Mouse (Mus musculus) frontal cortex, adult 2 months (tissue): Measurements from ENCODE around the gene Hist1h2ac. TPM values are rescaled to one million over a fixed set of nuclear protein-coding genes. Genes with fewer than 3 reads are reported as not detected.

Source experiments
- DNase-seq, 2 experiments: peaks; one replicate each; pipeline ENCODE4 v3.0.0; 2022; ENCODE audit warnings: low spot score in 1 of 2; ENCODE audit errors: extremely low spot score in 1 of 2
- polyA plus RNA-seq: library from polyadenylated mRNA; depleted of rRNA; stranded (reverse); fragments of >200 nt; gene quantifications from 2 replicates; pipeline ENCODE4 v1.2.3, GENCODE M21; 2012; rRNA removed

Hist1h2ac gene
- polyA plus RNA-seq, 1 experiment = 1.7 TPM

GRCm38 (mm10) chr13:23662536-23662935 is 21.2 kb downstream of the Hist1h2ac start:
- no peak for DNase-seq

GRCm38 (mm10) chr13:23659636-23660366 is 23.9 kb downstream of the Hist1h2ac start:
- DNase-seq = no peak

Other genes with a start within 250 kb of the Hist1h2ac start
- gene Btn1a1, start 218.0 kb downstream of the Hist1h2ac start, polyA plus RNA-seq = 0.06 and 0.13 TPM in 2 replicates
- 0.38 and 0.46 TPM in 2 replicates for gene Btn2a2, start 195.1 kb downstream of the Hist1h2ac start, polyA plus RNA-seq
- 26.6 and 33.5 TPM in 2 replicates for gene Hist1h4h, start 152.9 kb downstream of the Hist1h2ac start, polyA plus RNA-seq
- 3.9 and 9.2 TPM in 2 replicates for gene Hist1h2af, start 150.0 kb downstream of the Hist1h2ac start, polyA plus RNA-seq
- gene Hist1h3g, start 148.5 kb downstream of the Hist1h2ac start, polyA plus RNA-seq = 0.46 and 0.82 TPM in 2 replicates
- 0.15 and 0.44 TPM in 2 replicates for gene Hist1h2bh, start 140.6 kb downstream of the Hist1h2ac start, polyA plus RNA-seq
- 0.22 and 0.59 TPM in 2 replicates for gene Hist1h3f, start 139.9 kb downstream of the Hist1h2ac start, polyA plus RNA-seq
- gene Hist1h4f, start 132.3 kb downstream of the Hist1h2ac start, polyA plus RNA-seq = 2.8 and 3.7 TPM in 2 replicates
- gene Hist1h1d, start 130.7 kb downstream of the Hist1h2ac start, polyA plus RNA-seq = 0.14 and 0.19 TPM in 2 replicates
- 2.2 and 3.3 TPM in 2 replicates for gene Hist1h3e, start 121.6 kb downstream of the Hist1h2ac start, polyA plus RNA-seq
- gene Hist1h2ae, start 112.7 kb downstream of the Hist1h2ac start, polyA plus RNA-seq = 0.56 and 1.7 TPM in 2 replicates
- gene Hist1h2bg, start 112.6 kb downstream of the Hist1h2ac start, polyA plus RNA-seq = 9.7 and 10.4 TPM in 2 replicates
- 0.80 and 1.6 TPM in 2 replicates for gene Hist1h2bf, start 109.8 kb downstream of the Hist1h2ac start, polyA plus RNA-seq
- 1.6 and 1.9 TPM in 2 replicates for gene Hist1h2ad, start 109.6 kb downstream of the Hist1h2ac start, polyA plus RNA-seq
- gene Hist1h3d, start 108.2 kb downstream of the Hist1h2ac start, polyA plus RNA-seq = 2.8 and 3.4 TPM in 2 replicates
- 3.4 and 4.3 TPM in 2 replicates for gene Hist1h4d, start 102.3 kb downstream of the Hist1h2ac start, polyA plus RNA-seq
- 4.3 and 4.7 TPM in 2 replicates for gene Hist1h2be, start 62.8 kb downstream of the Hist1h2ac start, polyA plus RNA-seq
- gene Hist1h1e, start 61.4 kb downstream of the Hist1h2ac start, polyA plus RNA-seq = 2.8 and 3.3 TPM in 2 replicates
- gene Hist1h2bc, start 251 bp upstream of the Hist1h2ac start, polyA plus RNA-seq = 154 and 172 TPM in 2 replicates
- gene Hist1h1t, start 11.9 kb upstream of the Hist1h2ac start, polyA plus RNA-seq = not detected in 2 replicates
- gene Hist1h4c, start 14.5 kb upstream of the Hist1h2ac start, polyA plus RNA-seq = 3.1 and 3.3 TPM in 2 replicates
- gene Hfe, start 26.9 kb upstream of the Hist1h2ac start, polyA plus RNA-seq = 3.8 and 4.4 TPM in 2 replicates
- 40.7 and 52.1 TPM in 2 replicates for gene Hist1h1c, start 54.9 kb upstream of the Hist1h2ac start, polyA plus RNA-seq
- gene Hist1h3c, start 61.7 kb upstream of the Hist1h2ac start, polyA plus RNA-seq = 0.24 and 0.46 TPM in 2 replicates
- 0.74 and 1.3 TPM in 2 replicates for gene Hist1h2bb, start 62.8 kb upstream of the Hist1h2ac start, polyA plus RNA-seq
- 0.82 and 2.8 TPM in 2 replicates for gene Hist1h2ab, start 67.2 kb upstream of the Hist1h2ac start, polyA plus RNA-seq
- 0.76 and 1.1 TPM in 2 replicates for gene Hist1h3b, start 68.3 kb upstream of the Hist1h2ac start, polyA plus RNA-seq
- gene Hist1h4b, start 73.1 kb upstream of the Hist1h2ac start, polyA plus RNA-seq = 2.9 and 4.5 TPM in 2 replicates
- 3.8 and 4.6 TPM in 2 replicates for gene Hist1h4a, start 77.3 kb upstream of the Hist1h2ac start, polyA plus RNA-seq
- 0.86 and 1.2 TPM in 2 replicates for gene Hist1h3a, start 78.4 kb upstream of the Hist1h2ac start, polyA plus RNA-seq
- 0.36 and 0.58 TPM in 2 replicates for gene Hist1h1a, start 79.7 kb upstream of the Hist1h2ac start, polyA plus RNA-seq
- 0.24 and 0.40 TPM in 2 replicates for gene Trim38, start 86.0 kb upstream of the Hist1h2ac start, polyA plus RNA-seq
- gene Slc17a2, start 123.0 kb upstream of the Hist1h2ac start, polyA plus RNA-seq = 0.02 and 0.04 TPM in 2 replicates
- gene Slc17a3, start 155.5 kb upstream of the Hist1h2ac start, polyA plus RNA-seq = not detected in 2 replicates
- not detected in 2 replicates for gene Slc17a1, start 183.8 kb upstream of the Hist1h2ac start, polyA plus RNA-seq
- not detected in 2 replicates for gene Slc17a4, start 231.1 kb upstream of the Hist1h2ac start, polyA plus RNA-seq